Mouse (Mus musculus) forebrain, embryonic 14.5 days (tissue): ENCODE data around the gene Hist2h2ac. TPM values are rescaled to one million over a fixed set of nuclear protein-coding genes. Genes with fewer than 3 reads are reported as not detected.
"Not testable (repeated sequence)": the region's sequence is repeated elsewhere in the genome, so short reads cannot be mapped to it uniquely, and the experiment has no call there.

ENCODE experiments used
- ATAC-seq: fragments of 200-750 bp; cut with Nextera tagmentation; 2 replicates; pipeline ENCODE4 v1.8.0; 2017; ENCODE audit warnings: mild to moderate bottlenecking, moderate library complexity
- DNase-seq: peaks from one replicate; pipeline ENCODE4 v3.0.0-alpha.2; 2015; ENCODE audit warnings: low spot score
- H3K27ac ChIP-seq: fragments of 300-500 bp; sonication (generic); 2 replicates; pipeline ENCODE4 v1.5.1; 2014; ENCODE audit warnings: low read depth, mild to moderate bottlenecking, control low read depth, low read length, moderate library complexity
- H3K27me3 ChIP-seq: fragments of 300-500 bp; sonication (generic); replicated peaks from 2 replicates; pipeline ENCODE4 v1.6.1; 2014; ENCODE audit warnings: low read length, control low read depth, mixed read lengths; ENCODE audit not compliant: control insufficient read depth, insufficient read depth
- H3K36me3 ChIP-seq: fragments of 300-500 bp; sonication (generic); 2 replicates; pipeline ENCODE4 v1.6.1; 2014; ENCODE audit warnings: low read length, control low read depth; ENCODE audit not compliant: control insufficient read depth, insufficient read depth
- H3K4me1 ChIP-seq: fragments of 300-500 bp; sonication (generic); 2 replicates; pipeline ENCODE4 v1.6.1; 2014; ENCODE audit warnings: antibody characterized with exemption, low read length, control low read depth; ENCODE audit not compliant: control insufficient read depth, insufficient read depth
- H3K4me2 ChIP-seq: fragments of 300-500 bp; sonication (generic); 2 replicates; pipeline ENCODE4 v1.6.1; 2014; ENCODE audit warnings: mild to moderate bottlenecking, control low read depth, low read length
- H3K4me3 ChIP-seq: fragments of 300-500 bp; sonication (generic); 2 replicates; pipeline ENCODE4 v1.5.1; 2014; ENCODE audit warnings: low read depth, low read length, control low read depth
- H3K9ac ChIP-seq: fragments of 300-500 bp; sonication (generic); 2 replicates; pipeline ENCODE4 v1.6.1; 2014; ENCODE audit warnings: mild to moderate bottlenecking, low read length, control low read depth, moderate library complexity
- H3K9me3 ChIP-seq: fragments of 300-500 bp; sonication (generic); replicated peaks from 2 replicates; pipeline ENCODE4 v1.6.1; 2016; ENCODE audit warnings: low read length, control low read depth, mixed read lengths; ENCODE audit not compliant: control insufficient read depth
- WGBS: fragments of 180-500 bp; shearing (Covaris S2); extraction: QIAGEN DNeasy Blood & Tissue Kit; methylation state at CpG from one replicate; pipeline ENCODE4 v1.1.7; 2014; 5-methylcytosine and 5-hydroxymethylcytosine counted together
- polyA plus RNA-seq: library from polyadenylated mRNA; unstranded; fragments of >200 nt; fragmentation: Nextera tagmentation; extraction: Ambion mirVana; gene quantifications from 2 replicates; pipeline ENCODE4 v1.2.1, GENCODE M21; 2014

The Hist2h2ac gene
- polyA plus RNA-seq = 3.4 and 7.5 TPM in 2 replicates

DNA sequence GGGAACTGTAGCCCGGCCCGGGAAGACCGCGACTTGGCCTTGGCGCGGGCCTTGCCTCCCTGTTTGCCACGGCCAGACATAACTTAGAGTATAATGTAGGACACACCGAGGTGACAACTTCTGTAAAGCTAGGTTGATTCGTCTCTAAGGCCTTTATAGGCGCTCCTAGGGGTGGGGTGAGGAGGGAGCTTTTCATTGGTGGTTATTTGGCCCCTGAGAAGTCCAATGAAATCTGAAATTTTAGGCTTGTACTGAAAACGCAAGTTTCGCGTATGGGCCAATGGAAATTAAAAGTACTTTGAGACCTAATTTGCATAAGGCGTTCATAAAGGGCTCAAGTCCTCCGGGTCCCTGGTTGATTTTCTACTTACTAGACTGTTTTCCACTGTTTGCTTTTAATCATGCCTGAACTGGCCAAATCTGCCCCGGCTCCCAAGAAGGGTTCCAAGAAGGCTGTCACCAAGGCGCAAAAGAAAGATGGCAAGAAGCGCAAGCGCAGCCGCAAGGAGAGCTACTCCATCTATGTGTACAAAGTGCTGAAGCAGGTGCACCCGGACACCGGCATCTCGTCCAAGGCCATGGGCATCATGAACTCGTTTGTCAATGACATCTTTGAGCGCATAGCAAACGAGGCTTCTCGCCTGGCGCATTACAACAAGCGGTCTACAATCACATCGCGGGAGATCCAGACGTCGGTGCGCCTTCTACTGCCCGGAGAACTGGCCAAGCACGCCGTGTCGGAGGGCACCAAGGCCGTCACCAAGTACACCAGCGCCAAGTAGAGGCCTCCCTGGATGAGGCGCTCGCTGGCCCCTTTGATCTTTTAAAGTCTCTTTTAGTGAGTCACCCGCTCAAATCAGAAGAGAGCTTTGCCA lies at the start of gene Hist2h2ac, which contains the start of gene Hist2h2be:
Gene Hist2h2ac, minus strand, starts transcription at position 116 of the 875 bp plus-strand sequence.
Gene Hist2h2be, plus strand, starts transcription at position 355 of the 875 bp plus-strand sequence.
- WGBS = 0% methylated on average over 43 of the region's 43 CpGs
- peak; percentile 81 for ATAC-seq
- Histone ChIP-seq H3K9ac (peak within 1 kb of the TSS; percentile 83), H3K4me2 (peak within 1 kb of the TSS; percentile 63), H3K4me3 (peak within 1 kb of the TSS; percentile 59), H3K27me3 (no peaks in the 10 kb centered on the region), H3K36me3 (no peaks in the 10 kb centered on the region), H3K27ac (peak within 1 kb of the TSS; percentile 97), H3K9me3 (no peaks in the 10 kb centered on the region), H3K4me1 (peaks cover 26% of the 10 kb centered on the region)
- DNase-seq = peak; percentile 96

DNA sequence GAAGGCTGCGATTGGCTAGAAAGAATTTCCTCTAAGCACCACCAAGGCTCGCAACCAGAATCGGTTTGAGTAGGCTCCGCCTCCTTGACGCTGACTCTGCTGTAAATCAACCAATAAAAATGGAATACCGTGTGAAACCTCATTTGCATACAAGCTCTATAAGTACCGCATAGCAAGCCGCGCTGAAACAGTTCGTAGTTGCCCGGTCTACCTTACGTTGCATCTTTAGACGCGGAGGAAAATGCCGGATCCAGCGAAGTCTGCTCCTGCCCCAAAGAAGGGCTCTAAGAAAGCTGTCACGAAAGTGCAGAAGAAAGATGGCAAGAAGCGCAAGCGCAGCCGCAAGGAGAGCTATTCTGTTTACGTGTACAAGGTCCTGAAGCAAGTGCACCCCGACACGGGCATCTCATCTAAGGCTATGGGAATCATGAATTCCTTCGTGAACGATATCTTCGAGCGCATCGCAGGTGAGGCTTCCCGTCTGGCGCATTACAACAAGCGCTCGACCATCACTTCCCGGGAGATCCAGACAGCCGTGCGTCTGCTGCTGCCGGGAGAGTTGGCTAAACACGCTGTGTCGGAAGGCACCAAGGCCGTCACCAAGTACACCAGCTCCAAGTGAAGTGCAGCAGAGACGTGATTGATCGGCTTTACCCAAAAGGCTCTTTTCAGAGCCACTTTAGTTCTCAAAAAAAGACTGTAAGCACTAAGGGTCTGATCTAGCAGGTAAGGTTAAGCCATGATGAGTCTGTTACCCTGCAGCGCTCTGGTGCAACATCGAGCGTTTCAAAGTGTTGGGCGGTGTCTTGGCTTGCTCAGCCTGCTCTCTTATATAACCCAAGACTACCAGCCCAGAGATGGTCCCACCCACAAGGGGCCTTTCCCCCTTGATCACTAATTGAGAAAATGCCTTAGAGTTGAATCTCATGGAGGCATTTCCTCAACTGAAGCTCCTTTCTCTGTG lies 49.1 kb upstream of the Hist2h2ac start, which contains the start of gene Hist2h2bb:
Gene Hist2h2bb, plus strand, starts transcription at position 242 of the 964 bp plus-strand sequence.
- DNase-seq (peak; percentile 100), ATAC-seq (peak; percentile 96)
- Histone ChIP-seq H3K4me3 (peak within 1 kb of the TSS; percentile 38), H3K9ac (peak within 1 kb of the TSS; percentile 72), H3K36me3 (no peaks in the 10 kb centered on the region), H3K4me2 (peak within 1 kb of the TSS; percentile 72), H3K27me3 (no peaks in the 10 kb centered on the region), H3K9me3 (no peaks in the 10 kb centered on the region), H3K27ac (peak within 1 kb of the TSS; percentile 97), H3K4me1 (peaks cover under 1% of the 10 kb centered on the region; the same call in 1 of the 2 replicates)
- WGBS = under 1% methylated on average over 45 of the region's 45 CpGs

DNA sequence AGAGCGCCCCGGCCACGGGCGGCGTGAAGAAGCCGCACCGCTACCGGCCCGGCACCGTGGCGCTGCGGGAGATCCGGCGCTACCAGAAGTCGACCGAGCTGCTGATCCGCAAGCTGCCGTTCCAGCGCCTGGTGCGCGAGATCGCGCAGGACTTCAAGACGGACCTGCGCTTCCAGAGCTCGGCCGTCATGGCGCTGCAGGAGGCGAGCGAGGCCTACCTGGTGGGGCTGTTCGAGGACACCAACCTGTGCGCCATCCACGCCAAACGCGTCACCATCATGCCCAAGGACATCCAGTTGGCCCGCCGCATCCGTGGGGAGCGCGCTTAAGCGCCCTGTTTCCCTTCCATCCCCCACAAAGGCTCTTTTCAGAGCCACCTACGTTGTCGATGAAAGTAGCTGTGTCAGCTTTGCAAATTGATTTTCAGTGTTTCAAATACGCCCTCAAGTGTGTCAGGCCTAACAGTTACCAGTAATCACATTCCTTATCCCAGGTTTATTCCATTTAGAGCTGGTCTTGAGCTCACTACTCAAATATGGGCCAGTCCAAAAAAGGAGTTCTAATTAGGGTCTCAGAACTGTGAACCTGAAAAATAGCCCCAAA lies 48.2 kb upstream of the Hist2h2ac start:
- not testable (repeated sequence) for H3K4me1 ChIP-seq, H3K9me3 ChIP-seq, H3K36me3 ChIP-seq, H3K27me3 ChIP-seq, DNase-seq
- under 1% methylated on average over 9 of the region's 44 CpGs for WGBS
- Histone ChIP-seq H3K4me3 (peak overlapping the region; percentile 38), H3K27ac (peak overlapping the region; percentile 97), H3K9ac (peak overlapping the region; percentile 70), H3K4me2 (peak overlapping the region; percentile 72)
- peak; percentile 49 for ATAC-seq

DNA sequence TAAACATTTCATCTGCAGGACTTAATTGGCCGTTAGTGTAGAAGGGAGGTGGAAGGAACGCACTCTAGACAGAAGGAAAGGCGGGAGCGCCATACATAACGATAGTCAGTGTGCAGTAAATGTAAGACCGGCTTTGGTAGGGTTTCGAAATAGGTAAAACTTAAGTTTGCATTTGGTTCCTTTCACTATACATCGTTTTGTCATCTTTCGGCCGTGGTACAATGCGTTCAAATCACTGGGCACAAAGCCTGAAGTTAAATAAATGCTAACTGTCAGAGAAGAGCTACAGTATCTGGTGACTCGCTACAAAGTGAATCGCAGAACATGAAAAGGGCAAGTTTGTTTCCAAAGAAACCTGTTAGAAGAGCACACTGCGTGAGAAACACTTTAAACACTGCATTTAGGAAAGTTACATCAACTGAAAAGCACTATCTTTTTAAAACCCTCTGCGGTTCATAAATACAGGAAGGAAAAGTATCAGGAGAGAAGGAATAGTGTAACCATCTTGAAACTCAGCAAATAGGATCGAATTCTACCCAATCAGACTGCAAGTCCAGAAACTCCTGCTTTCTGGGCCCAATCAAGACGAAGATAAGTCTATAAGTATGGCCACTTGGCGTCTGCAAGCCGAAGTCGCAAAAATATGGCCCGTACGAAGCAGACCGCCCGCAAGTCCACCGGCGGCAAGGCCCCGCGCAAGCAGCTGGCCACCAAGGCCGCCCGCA lies 47.5 kb upstream of the Hist2h2ac start, which contains the start of gene Hist2h3b:
Gene Hist2h3b, plus strand, starts transcription at position 604 of the 725 bp plus-strand sequence.
- Histone ChIP-seq H3K36me3 (no peaks in the 10 kb centered on the region), H3K9ac (peak within 1 kb of the TSS; percentile 70), H3K27me3 (no peaks in the 10 kb centered on the region), H3K27ac (peak within 1 kb of the TSS; percentile 97), H3K9me3 (no peaks in the 10 kb centered on the region), H3K4me2 (peak within 1 kb of the TSS; percentile 72), H3K4me3 (peak within 1 kb of the TSS; percentile 38), H3K4me1 (peaks cover 12% of the 10 kb centered on the region)
- DNase-seq (peak; percentile 95), ATAC-seq (peak; percentile 70)
- WGBS = 14% methylated on average over 28 of the region's 30 CpGs

DNA sequence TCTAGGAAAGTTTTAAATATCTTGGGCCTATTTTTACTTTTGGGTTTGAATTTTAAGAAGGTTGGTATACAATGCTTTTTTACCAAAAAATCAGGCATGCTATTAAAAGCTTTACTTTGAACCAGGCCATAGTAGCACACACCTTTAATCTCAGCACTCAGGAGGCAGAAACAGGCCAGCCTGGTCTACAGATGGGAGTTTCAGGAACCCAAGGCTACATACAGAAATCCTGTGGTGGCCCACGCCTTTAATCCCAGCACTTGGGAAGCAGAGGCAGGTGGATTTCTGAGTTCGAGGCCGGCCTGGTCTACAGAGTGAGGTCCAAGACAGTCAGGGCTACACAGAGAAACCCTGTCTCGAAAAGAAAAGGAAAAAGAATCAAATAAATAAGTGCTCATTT lies 46.9 kb upstream of the Hist2h2ac start:
- peak overlapping the region; percentile 56 for H3K4me2 ChIP-seq
- H3K36me3 ChIP-seq = no peaks in the 10 kb centered on the region
- peak overlapping the region; percentile 18; the same call in 1 of the 2 replicates for H3K9ac ChIP-seq
- H3K27ac ChIP-seq = peak overlapping the region; percentile 83
- peaks cover 12% of the 10 kb centered on the region for H3K4me1 ChIP-seq
- H3K4me3 ChIP-seq = no peak overlapping the region
- DNase-seq (no peak), ATAC-seq (no peak)
- no peaks in the 10 kb centered on the region for H3K27me3 ChIP-seq
- H3K9me3 ChIP-seq = no peaks in the 10 kb centered on the region
- 77% methylated on average over 4 of the region's 4 CpGs for WGBS

DNA sequence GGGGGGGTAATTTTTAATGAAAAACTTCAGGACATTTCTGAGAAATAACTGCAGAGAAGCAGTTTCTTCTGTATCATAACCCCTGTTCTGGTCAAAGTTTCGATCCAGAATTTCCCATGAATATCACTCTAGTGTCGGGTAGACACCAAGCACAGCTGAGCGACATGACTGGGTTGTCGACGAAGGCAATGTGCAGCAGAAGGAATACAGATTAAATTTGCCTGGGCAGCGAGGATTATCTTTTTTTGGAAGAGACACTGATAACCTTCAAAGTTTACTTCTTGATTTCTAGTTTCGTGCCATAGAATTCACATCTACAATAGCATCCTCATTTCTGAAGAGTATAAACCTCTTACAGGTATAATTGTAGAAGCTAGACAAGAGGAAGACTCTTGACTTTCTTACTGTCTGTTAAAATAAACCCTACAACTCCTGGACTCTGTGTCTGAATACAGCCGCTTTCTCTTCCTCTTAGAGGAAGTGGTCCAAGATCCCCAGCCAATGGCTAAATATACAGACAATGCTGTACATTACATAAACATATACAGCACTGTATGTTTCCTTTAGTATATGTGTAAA lies 45.5 kb upstream of the Hist2h2ac start:
- WGBS = 92% methylated on average over 8 of the region's 8 CpGs
- Histone ChIP-seq H3K27ac (no peak overlapping the region), H3K9ac (no peak overlapping the region), H3K4me1 (peaks cover 18% of the 10 kb centered on the region), H3K36me3 (no peaks in the 10 kb centered on the region), H3K4me3 (no peak overlapping the region), H3K27me3 (no peaks in the 10 kb centered on the region), H3K9me3 (no peaks in the 10 kb centered on the region), H3K4me2 (no peak overlapping the region)
- DNase-seq = no peak
- ATAC-seq = no peak

DNA sequence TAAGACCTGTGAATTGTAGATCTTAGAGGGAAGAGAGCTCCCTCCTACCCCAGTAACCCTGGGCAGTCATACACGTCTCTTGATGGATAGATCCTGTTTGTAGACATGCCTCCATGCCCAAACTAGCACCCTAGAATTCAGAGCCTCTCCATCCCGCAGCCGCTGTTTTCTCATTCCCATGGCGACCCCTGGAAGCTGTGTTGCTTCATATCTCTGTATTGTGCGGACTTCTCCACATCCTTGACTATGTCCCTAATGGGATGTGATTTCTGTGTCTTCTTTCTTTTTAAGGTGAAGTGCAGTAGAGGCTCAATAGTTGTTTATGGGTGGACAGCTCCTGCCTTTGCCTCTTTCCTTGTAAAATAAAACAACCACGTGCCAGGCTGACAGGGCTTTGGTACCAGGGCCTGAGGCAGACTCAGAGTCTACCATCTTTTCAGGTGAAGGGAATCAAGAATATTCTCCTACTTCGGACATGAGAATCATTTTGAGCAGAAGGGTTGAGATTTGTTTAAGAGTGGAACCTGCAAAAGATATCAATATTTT lies 43.8 kb upstream of the Hist2h2ac start:
- Histone ChIP-seq H3K4me3 (0 out of 2 replicates have a peak overlapping the region, but pooled peaks have one; percentile 55), H3K27ac (peak overlapping the region; percentile 98; the same call in 1 of the 2 replicates), H3K27me3 (no peaks in the 10 kb centered on the region), H3K4me2 (peak overlapping the region; percentile 84), H3K9me3 (no peaks in the 10 kb centered on the region), H3K9ac (peak overlapping the region; percentile 72), H3K4me1 (peaks cover 18% of the 10 kb centered on the region), H3K36me3 (no peaks in the 10 kb centered on the region)
- ATAC-seq = no peak
- no peak for DNase-seq
- WGBS = 74% methylated on average over 7 of the region's 7 CpGs
